Mouse (Mus musculus): ENCODE results near the gene Gm572.

DNA sequence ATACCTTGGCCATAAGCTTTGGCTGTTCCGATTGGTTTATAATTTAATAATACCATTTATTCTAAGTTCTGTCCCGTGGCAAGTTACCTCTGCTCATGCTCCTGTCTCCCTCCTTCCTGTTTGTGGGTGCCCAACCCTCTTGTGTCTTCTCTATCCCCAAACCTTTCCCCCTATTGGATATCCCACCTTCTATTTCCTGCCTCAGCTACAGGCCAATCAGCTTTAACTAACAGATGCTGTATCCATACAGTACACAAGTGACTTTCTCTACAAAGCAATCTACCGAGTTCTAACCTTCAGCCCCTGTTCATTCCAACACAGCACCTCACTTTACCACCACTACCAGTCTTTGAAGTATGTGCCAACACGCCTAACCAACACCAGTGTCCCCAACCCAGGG, 19.5 kb upstream of the Gm572 start:
- TF ChIP-seq USF1 (IDR thresholded peaks at IDR 0.05; ENCODE audit: low read depth) (no peak), CTCF (IDR thresholded peaks at IDR 0.05; ENCODE audit: control insufficient read depth, insufficient read depth, insufficient read length) (no peak), MYOG (IDR thresholded peaks at IDR 0.05; ENCODE audit: control insufficient read depth, extremely low read depth, insufficient read length) (no peak)
